Mouse (Mus musculus): ENCODE data around the gene Rpl36a. TPM values are rescaled to one million over a fixed set of nuclear protein-coding genes. Genes with fewer than 3 reads are reported as not detected.

The Rpl36a gene
- total RNA-seq (2015; ENCODE audit: low replicate concordance) (266 and 403 TPM in 2 replicates), total RNA-seq (2017; ENCODE audit: low replicate concordance) (548 and 594 TPM in 2 replicates)

DNA sequence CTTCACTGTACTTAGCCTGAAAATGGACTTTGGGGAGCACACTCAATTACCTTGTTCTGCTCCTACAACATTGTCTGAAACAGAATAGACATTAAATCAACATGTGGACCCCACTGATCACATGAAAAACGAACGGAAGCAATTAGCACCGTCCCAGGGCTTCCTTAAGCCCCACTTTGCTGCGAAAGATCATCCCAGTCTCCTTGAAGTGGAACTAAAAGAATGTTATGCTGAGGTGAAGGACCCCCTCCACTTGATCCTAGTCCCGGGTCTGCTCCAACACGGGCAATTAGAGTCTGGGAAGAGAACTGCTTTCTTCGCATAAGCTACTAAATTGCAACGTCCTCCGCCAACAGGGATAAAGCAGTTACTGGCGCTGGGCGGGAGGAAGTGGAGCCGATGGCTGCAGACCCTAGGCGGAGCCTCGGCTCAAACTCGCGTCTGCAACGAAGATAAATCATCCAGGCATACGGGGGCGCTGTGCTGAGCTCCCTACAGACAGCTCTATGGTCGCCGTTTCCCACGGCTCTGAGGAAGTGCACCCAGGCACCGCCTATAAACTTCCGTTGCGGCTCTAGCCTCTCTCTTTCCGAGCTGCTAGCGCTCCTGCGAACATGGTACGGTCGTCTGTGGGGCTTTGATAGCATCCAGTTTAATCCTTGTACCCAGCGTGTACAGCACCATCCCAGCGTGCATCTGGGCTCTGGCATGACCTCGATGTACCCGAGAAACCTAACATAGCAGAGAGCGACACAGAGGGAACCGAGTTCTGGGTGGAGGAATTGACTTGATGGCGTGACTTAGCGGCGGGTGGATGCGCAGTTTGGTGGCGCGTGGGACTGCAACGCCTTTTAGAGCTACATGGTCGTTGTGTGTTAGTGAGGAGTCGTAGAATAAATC lies at the start of gene Rpl36a:
Gene Rpl36a (plus strand): TSS at position 552 of the 900 bp plus-strand sequence.
- peak; percentile 96 for ATAC-seq (replicated peaks; ENCODE audit: low FRiP score, poor library complexity, severe bottlenecking)

DNA sequence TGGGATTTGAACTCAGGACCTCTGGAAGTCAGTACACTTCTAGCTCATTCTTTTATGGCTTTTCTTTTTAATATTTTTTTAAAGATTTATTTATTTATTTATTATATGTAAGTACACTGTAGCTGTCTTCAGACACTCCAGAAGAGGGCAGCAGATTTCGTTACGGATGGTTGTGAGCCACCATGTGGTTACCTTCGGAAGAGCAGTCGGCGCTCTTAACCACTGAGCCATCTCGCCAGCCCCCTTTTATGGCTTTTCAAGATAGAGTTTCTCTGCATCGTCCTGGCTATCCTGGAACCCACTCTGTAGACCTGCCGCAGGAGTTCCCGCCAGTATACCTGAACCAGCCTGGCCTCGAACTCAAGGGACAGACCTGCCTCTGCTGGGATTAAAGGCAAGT lies 45.7 kb upstream of the Rpl36a start:
- peak; percentile 64 for ATAC-seq (replicated peaks; ENCODE audit: low FRiP score, poor library complexity, severe bottlenecking)

DNA sequence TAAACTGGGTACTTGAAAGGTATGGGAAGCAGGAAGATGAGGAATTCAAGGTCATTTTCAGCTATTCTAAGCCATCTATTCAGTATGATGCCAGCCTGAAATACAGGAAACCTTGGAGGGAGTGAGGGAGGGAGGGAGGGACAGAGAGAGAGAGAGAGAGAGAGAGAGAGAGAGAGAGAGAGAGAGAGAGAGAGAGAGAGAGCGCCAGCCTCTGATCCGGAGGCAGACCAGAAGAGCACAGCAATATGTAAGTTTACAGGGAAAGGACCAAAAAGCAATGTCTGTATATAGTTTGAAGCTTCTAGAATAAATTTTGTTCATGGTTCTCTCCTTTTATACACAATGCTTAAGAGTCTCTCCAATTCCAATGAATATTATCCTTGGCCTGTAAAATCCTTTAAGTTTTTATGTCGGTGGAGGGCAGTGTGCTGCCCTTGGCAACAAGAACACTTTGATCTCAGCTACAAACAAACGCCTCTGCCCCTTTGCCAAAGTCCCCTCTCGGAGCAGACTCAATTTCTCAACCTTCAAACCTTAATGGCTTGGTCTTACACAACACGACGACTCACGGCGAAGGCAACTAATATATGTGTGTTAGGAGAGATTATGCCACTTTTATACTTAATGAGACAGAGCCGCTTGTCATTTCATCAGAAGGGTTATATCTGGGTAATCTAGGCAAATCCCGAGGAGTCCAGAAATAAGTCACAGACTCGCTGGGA lies 44.9 kb upstream of the Rpl36a start:
- 0 out of 2 replicates have a peak, but pooled peaks have one; percentile 28 for ATAC-seq (replicated peaks; ENCODE audit: low FRiP score, poor library complexity, severe bottlenecking)

DNA sequence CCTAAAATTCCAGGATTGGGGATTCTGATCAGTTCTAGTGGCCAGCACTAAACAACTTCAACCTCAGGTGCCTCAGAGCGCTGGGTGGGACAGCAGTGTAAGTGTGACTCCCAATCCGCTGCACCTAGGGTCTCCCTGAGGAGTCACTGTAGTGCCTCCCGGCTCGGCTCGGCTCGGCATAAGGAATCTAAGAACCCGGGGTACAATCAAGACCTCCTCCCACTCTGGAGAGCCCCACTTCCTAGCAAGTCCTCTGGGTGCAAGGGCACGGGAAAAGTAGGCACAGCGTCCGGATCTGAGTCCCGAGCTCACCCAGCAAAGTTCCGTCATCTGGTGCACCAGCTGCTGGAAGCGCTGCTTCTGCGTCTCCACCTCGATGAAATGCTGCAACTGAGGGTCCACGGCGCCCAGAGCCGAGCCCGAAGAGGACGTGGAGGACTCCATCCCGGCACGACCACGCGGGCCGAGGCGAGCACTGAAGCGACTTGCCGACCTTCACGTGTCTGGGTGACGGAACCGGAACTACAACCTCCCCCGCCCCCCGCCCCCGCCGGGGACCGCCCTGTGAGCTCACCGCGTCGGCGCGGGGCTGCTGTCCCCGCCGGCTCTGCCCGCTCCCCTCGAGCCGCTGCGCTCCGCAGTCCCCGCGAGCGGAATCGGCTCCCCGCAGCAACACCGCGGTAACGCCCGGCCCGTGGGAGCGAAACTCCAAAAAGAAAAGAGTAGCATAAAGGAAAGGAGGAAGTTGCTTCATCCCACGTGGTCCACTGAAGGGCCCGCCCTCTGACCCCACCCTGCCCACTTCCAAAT lies 44.1 kb upstream of the Rpl36a start, which contains the start of gene Timm8a1:
Gene Timm8a1 (minus strand): TSS at position 721 of the 810 bp plus-strand sequence.
- peak; percentile 80 for ATAC-seq (replicated peaks; ENCODE audit: low FRiP score, poor library complexity, severe bottlenecking)

DNA sequence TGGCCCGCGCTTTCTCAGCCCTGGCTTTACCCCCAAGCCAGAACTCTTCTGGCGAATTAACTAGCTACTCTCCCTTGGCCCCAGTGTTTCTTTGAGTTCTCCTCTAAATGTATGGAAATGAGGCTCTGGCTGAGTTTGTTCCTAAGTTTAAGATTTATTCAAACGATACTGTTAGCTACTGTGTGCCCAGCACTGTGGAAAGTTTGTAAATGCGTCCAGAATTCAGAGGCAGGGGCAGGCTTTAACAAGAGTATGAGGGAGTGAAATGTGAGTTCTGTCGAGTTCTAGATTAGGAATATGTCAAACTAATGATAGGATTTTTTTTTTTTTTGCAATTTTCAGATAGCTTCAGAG lies 43.5 kb upstream of the Rpl36a start:
- ATAC-seq (replicated peaks; ENCODE audit: low FRiP score, poor library complexity, severe bottlenecking), result no peak

DNA sequence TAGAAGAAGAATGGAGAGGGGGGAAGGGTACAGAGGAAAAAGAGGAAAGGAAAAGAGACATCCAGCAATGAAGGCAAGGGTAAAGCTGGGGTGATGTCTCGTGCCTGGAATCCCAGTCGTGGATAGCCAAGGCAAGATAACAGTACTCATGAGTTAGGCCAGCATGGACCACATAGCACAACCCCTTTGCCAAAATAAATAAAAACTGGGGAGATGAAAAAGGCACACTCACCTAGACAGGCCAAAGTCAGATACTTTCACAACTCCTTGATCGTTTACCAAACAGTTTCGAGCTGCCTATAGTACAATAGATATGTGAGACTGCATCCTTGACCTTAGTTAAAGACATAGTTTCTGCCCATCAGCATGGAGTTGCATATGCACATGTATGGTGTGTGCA lies 38.1 kb upstream of the Rpl36a start:
- no peak for ATAC-seq (replicated peaks; ENCODE audit: low FRiP score, poor library complexity, severe bottlenecking)

DNA sequence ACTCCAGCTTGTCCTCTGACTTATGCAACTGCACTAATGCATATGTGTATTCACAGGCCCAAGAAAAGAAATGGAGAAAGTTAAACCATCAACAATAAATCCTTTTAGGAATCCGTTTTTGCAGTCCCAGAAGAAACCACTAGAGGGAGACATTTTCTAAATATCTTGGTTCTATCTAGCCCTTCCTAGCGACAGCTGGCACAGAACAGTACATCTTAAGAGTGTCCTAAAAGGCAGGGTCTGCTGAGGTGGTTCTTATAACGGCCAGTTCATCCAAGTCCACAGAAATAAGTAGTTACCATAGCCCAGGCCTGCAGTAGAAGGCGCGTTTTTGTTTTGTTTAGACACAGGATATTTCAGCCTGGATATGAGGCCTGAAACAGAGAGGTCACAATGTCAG lies 34.6 kb upstream of the Rpl36a start:
- peak; percentile 75; the same call in 1 of the 2 replicates for ATAC-seq (replicated peaks; ENCODE audit: low FRiP score, poor library complexity, severe bottlenecking)

DNA sequence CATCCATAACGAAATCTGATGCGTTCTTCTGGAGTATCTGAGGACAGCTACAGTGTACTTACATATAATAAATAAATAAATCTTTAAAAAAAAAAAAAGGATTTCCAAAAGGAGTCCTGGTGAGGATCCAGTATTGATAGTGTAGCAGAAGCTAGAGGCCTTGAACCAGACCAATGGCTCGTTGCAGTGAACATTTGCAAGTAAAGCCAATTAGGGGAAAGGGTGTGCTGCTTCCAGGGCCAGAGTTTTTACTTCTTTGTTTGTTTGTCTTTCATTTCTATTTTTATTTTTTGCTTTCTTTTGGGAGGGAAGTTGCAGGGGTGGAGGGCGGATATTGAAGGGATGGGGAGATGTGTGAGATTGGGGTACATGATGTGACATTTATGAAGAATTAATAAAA lies 32.1 kb upstream of the Rpl36a start:
- ATAC-seq (replicated peaks; ENCODE audit: low FRiP score, poor library complexity, severe bottlenecking), result no peak

DNA sequence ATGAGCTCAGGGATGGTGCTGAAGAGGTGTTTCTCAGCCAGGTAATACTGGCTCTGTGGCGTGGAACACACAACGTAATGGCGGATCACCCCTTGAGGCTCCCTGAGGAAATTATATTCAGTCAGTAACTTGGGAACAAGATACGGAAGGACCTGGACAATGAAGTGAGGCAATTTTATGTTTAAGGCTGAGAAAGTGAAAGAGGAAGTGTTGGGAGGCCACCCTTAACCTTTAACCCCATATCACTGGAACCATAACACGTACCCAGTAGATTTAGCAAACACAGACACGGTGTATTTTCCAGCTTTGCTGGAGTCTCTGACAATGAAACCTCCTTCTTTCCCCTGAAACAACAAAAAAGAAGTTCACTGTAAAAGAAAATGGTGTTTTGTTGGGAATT lies 31.0 kb upstream of the Rpl36a start:
- no peak for ATAC-seq (replicated peaks; ENCODE audit: low FRiP score, poor library complexity, severe bottlenecking)

DNA sequence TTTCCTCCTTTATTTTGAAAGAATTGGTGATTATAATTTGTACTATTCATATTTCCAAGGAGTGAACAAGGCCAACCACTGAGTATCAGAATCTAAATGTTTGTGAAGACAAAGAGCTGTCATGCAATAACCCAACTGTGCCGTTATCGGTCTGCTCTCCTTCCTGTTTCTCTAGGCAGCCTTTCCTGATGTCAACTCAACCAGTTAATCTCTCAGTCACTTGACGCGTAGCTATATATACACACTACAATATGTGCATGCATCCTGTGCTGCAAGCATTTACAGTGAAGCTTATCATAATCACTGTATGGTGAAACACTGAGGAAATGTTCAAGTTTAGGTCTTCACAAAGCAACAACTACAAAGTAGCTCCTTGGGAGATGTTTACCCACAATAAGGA lies 21.1 kb upstream of the Rpl36a start:
- no peak for ATAC-seq (replicated peaks; ENCODE audit: low FRiP score, poor library complexity, severe bottlenecking)

DNA sequence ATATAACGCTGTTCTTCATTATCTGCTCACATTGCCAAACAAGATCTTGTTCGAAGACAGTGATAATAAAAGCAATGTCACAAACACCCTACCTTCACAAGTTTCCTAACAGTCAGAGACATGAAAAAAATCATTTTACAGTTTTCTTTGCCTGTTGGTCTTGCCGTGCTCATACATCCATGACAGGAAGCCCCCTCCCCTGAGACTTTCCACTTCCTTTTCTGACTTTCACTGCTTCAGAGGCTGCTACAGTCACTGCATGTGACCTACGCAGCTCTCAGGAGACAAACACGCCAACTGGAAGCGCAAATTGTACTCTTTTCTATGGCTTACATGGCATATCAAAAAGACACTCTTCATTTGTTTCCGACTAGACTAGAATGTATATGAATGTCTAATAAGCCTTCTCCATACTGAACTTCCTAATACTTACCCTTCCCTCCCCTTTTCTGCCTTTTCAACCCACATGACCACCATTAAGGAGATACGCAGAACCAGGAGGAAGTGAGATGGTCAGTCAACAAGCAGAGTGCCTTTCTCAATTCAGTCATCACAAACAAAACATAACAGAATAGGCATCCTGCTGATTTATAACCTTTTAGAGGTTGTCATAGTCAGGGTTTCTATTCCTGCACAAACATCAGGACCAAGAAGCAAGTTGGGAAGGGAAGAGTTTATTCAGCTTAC lies 18.8 kb upstream of the Rpl36a start:
- no peak for ATAC-seq (replicated peaks; ENCODE audit: low FRiP score, poor library complexity, severe bottlenecking)

DNA sequence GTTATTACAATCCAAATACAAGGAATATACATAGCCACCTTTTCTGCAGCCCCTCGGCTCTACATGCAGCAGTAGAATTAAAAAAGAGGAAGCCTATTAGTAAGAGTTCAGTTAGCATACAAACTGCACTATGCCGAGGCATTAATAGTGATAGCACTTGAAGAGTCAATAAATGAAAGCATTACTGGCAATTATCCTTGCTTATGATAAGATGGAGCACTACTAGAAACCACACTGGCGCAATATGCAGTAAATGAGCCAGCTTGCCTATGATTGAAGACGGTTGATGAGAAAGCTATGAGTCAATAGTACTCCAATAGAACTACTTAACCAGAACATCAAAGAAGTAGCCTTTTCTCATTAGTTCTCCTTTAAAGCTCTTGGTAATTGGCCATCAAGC lies 7.6 kb upstream of the Rpl36a start:
- no peak for ATAC-seq (replicated peaks; ENCODE audit: low FRiP score, poor library complexity, severe bottlenecking)

DNA sequence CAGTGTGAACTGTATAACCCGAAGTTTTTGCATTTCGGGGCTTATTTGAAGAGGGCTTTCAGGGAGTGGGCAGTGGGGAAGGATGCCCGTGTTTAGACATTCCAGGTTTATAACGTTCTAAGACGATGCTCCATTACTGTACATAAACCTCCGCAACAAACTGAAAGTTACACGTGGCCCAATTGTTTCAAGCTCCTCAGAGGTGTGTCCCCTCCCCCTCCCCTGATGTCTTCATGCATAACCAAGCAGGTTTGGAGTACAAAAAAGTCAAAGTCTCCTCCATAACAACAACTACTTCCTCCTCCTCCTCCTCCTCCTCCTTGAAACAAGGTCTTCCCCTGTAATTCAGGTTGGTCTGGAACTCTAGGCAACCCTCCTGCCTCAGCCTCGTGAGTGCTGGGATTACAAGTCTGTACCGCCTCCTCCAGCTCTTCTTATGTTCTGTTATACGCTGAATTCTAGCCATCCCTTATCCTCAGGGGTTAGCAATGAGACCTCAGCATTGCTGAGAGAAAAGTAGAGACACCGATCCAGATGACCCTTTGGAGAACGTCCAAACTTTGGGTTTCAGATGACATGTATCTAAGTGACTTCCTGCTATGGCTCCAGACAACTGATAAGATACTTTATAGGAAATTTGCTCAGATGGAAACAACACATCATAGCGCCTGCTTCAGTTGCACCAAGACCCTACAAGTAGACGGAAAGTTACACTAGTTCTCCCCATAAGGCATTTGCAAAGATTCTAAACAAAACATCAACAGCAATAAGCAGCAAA lies 4.7 kb upstream of the Rpl36a start:
- ATAC-seq (replicated peaks; ENCODE audit: low FRiP score, poor library complexity, severe bottlenecking), result no peak

DNA sequence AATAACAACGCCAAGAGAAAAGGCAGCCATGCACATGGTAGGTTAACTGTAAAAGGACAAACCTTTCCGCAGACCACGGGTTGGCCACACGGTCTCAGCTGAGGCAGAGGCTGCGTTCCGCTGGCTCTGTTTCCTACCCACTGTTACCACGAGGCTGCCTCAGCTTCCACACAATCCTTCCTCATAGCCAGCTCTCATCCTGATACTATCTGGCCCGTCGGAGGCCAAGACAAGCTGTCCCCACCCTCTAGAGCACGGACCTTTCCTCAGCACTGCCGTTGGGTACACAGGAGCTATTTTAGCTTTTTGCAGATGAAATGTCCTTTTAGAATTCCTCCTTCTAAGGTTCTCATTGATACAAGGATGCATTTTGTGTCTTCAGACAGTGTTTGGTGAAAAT lies 3.2 kb upstream of the Rpl36a start:
- ATAC-seq (replicated peaks; ENCODE audit: low FRiP score, poor library complexity, severe bottlenecking), result no peak

DNA sequence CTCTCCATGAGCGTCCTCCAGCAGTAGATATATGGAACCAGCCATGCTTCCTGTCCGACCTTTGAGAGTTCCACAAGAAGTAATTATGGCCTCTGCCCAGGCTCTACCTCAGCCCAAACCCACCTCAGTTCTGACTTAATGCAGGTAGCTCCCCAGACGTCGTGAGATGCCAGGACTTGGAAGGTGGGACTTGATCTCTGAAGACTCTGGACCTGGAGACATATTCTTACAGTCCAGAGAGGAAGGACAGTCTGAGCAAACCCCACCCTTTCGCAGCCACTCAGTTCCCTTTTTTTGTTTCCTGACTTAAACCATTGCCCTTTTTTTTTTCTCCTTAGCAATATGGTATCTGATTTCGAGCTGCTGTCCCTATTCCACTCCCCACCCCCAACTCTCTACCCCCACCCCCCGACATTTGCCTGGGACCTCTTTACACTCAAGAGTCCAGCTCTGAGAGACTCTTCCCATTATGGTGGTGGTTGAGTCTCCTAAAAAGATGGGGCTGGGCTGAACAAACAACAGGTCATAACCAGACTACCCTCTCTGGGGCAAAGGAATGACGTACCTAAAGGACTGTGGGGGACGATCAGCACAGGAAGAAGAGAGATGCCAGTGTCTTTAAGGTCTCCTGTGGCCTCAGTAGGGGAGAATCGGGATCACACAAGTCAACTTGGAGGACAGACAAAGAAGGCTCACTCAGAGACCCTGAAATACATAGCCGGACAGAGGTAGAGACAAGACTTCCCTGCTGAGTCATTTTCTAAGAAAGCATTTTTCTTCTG lies 2.4 kb upstream of the Rpl36a start, which contains the start of gene Btk:
Gene Btk (minus strand): TSS at position 683 of the 782 bp plus-strand sequence.
- ATAC-seq (replicated peaks; ENCODE audit: low FRiP score, poor library complexity, severe bottlenecking), result no peak

DNA sequence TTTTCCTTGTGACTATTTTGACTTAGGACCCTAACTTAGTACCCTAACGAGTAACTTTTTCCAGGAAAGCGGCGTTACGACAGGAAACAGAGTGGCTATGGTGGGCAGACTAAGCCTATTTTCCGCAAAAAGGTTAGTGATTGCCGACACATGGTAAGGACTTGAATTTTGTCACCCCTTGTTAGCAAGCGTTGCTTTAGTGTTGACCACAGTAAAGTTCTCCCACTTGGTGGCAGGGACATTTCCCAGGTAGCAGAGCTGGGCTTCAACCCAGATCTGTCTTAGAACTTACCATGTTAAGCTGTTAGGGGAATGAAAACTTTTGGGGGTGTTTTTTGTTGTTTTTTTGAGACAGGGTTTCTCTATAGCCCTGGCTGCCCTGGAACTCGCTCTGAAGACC lies 993 bp downstream of the Rpl36a start:
- no peak for ATAC-seq (replicated peaks; ENCODE audit: low FRiP score, poor library complexity, severe bottlenecking)

DNA sequence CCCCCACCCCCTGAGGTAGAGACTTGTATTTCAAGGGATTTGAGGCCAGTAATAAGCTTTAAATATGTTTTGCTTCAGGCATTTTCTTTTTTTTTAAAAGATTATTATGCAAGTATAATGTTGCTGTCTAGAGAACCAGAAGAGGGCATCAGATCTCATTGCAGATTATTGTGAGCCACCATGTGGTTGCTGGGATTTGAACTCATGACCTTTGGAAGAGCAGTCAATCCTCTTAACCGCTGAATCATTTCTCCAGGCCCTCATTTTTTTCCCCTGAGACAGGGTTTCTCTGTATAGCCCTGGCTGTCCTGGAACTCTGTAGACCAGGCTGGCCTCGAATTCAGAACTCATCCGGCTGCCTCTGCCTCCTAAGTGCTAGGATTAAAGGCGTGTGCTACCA lies 2.8 kb downstream of the Rpl36a start:
- ATAC-seq (replicated peaks; ENCODE audit: low FRiP score, poor library complexity, severe bottlenecking), result no peak

DNA sequence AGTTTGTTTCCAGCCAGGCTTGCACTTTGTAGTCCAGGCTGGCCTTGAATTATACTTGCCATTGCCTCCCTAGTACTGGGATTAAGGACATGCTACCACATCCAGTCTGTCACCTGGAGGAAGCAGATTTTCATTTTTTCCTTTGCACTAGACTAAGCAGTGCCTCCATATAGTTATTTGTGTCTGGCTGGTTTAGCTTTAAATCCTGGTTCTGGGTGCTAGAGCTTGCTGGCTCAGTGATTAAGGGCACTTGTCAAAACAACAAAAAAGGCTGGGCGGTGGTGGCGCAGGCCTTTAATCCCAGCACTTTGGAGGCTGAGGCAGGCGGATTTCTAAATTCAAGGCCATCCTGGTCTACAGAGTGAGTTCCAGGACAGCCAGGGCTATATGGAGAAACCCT lies 3.5 kb downstream of the Rpl36a start:
- no peak for ATAC-seq (replicated peaks; ENCODE audit: low FRiP score, poor library complexity, severe bottlenecking)

Data from erythroblast, adult 5-6 weeks (primary cell).